Mouse (Mus musculus): ENCODE measurements around the gene Rbm20.
"Not testable (repeated sequence)": the region's sequence is repeated elsewhere in the genome, so short reads cannot be mapped to it uniquely, and the experiment has no call there.

The Rbm20 gene

GRCm38 (mm10) chr19:53676718-53677634 is at the start of gene Rbm20:
Gene Rbm20 (plus strand): TSS chr19:53677306.
- peak; percentile 62 to 78 for DNase-seq

- no peak for DNase-seq
Measured at GRCm38 (mm10) chr19:53638041-53638440, 39.1 kb upstream of the Rbm20 start.

DNA sequence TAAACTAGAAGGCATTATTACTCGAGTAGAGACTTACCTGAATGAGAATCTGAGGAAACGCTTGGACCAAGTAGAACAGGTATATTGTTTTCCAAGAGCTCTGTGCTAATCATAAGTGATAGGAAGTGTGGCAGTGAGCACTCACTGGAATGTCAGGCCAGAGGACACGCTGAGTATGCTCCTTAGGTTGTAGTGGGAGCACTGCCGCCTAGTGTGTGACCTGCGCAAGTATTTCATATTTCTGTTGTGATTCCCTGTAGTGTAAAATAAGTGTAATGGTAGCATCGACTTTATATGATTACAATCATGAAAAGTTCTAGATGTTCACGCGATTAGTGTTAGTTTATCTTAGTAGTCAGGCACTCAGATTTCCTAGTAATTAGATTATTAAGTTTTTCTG is 38.4 kb upstream of the Rbm20 start:
- DNase-seq: no peak

GRCm38 (mm10) chr19:53644020-53644595 is 33.0 kb upstream of the Rbm20 start:
- DNase-seq: no peak

DNA sequence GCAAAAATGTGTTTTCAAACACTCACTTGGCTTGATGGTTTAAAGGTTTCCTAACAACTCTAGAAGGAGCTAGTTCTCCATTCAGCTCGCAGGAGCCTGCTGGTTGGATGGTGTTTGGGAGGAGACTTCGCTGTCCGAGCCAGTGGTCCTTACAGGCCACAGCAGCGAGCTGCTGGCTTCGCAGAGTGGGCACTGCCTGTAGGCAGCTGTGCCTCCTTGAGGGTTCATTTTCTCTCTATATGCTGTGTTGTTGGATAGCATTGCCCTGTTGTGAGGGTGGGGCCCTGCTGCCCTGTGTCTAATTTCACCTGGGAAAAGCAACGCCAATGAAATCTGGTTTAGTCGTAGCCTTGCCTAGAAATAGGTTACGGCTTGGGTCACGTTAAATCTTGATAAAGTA is 29.8 kb upstream of the Rbm20 start:
- no peak for DNase-seq

DNA sequence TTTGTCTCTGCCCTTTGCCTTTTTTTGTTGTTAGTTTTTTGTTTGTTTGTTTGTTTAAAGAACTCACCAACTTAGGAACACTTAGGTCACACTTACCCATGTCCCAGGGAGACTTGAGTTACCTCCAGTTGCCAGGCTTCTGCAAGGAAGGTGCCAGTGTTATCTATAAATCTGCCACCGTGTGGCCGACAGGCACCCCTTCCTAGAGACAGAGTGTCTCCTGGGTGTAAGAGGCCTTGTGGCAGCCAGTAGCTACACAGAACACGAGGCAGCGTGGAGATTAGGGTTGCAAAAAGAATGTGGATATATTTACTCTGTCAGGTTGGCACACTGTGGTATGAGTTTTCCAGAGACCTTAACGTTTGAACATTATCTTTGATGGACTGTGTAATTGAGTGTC is 29.1 kb upstream of the Rbm20 start:
- DNase-seq: no peak

GRCm38 (mm10) chr19:53648802-53649236 is 28.3 kb upstream of the Rbm20 start:
- peak; percentile 79 to 84 for DNase-seq

DNA sequence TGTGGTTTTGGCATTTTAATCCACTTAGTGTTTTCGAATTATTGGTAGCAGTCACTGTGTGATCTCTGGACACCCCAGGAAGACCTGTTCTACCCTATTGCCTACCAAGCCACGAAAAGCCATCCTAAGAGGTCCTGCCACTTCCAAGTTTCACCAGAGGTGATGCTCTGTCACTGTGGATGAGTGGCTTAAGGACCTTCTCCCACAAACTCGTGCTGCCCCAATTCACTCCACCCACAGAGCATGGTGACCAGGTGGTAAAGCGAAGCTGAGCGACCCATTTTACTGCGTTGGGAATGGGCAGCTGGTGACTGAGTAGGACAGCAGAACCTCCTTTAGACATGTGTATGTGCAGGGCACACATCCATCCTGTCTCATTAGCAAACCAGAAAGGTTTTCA is 27.7 kb upstream of the Rbm20 start:
- DNase-seq: peak; percentile 43 to 58

DNA sequence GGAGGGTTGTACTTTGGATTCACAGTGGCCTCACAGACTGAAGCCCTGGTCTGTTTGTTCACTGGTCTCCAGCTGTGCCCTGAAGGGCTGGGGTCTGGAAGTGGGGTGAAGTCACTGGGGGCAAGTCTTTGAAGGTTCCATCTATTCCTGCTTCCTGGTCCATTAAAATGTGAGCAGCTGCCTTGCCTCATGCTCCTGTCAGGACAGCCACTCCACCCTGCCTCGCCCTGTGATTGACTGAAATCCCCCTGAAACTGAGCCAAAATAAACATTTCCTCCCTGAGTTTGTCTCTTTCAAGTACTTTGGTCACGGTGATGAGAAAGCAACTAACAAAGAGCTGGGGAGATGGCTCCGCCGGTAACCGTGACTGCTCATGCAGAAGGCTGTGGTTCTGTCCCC is 27.3 kb upstream of the Rbm20 start:
- peak; percentile 49 to 66 for DNase-seq

- DNase-seq: no peak
Measured at GRCm38 (mm10) chr19:53650921-53651320, 26.2 kb upstream of the Rbm20 start.

DNA sequence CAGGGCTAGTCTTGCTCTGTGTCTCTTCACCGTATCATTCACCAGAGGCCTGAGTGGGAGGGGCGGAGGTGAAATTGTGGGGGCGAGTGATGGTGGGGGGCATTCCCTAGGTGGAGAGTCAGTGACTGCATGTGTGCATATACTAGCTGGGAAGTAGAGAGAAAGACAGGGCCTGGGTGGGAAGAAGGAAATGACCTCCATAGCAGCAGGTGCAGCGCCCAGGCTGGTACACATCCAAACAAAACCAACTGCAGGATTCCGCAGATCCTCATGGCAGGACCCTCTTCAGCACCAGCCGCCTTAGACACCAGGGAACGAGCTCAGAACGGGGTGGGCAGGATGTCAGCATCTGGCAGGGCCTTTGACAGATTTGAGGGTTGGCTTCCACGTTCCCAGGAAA is 24.8 kb upstream of the Rbm20 start:
- DNase-seq: no peak

DNA sequence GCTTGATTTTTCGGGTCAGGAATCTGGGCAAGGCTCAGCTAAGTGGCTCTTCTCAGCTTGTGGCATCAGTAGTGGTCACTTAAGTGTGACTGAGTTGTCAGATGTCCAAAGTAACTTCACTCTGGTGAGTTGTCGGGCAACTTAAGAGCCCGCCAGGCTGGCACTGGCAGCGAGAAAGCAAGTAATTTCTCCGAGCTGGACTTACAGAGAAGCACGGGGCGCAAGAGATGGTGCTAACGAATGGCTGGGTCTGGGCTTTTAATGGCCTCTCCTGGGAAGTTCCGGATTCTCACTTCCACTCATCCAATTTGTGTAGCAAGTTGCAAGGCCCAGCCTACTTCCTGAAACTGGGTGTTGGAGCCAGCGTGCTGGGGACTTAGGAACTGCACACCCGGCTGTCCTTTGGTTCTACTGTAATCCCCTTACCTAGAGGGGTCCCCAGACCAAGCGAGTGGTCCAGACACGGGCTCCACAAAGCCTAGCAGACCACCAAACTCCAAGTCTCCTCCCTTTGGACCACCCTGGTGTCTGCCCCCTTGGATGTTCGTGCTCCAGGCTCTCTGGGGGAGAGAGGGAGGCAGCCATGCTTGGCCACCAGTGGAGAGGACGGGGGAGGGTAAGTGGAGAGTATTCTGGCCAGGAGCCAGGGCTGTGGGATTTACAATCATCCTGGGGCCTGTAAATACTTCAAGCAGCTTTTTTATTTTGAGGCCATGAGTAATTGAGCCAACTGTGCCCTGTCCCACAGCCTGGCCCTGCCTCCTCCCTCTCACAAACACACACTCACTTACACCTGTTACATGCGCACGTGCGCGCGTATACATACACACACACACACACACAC is 23.3 kb upstream of the Rbm20 start:
- DNase-seq: peak; percentile 88 to 93

- DNase-seq: not testable (repeated sequence)
Measured at GRCm38 (mm10) chr19:53656443-53656842, 20.7 kb upstream of the Rbm20 start.

DNA sequence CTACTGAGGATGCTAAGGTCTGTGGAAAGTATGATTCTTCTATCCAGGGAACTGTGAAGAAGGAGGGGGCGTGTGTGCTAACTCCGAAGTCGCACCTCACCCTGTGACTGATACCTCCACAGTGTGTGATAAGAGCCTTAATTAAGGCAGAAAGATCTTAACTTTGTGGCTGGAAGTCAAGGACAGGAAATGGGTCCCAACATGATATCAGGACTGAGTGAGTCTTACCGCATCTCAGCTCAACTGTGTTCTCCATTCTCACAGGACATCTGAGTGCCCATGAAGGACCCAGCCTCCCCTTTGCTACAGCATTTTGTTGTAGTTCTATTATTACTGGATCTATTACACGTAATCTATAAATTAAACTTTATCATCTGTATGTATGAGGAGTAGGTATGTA is 19.7 kb upstream of the Rbm20 start:
- DNase-seq: no peak

DNA sequence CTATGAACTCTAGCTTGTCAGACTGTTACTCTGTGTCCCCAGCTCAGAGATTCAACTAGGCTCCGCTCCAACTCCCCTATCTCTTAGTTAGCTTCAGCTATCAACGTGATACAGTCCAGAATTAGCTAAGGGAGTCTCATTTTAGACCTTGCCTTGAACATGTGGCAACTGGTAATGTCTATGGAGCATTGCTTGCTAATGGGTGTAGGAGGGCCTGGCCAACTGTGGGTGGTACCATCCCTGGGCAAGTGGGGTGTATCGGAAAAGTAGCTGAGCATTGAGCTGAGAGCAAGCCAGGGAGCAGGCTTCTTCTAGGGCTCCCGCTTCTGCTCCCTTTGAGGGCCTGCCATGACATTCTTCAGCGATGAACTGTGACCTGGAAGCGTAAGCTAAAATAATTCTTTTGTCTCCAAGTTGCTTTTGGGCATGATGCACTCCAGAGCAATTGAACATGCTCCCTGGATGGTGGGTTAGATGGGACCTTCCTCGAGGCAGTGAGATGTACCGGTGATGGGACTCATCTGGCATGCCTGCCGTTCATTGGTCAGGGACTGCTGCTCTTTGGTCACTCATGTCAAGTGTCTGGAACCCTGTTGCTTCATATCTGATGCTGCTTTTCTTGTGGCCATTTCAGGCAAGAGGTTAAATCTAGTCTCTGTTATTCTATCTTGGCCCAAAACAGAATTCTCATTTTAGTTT is 16.2 kb upstream of the Rbm20 start:
- DNase-seq: no peak

DNA sequence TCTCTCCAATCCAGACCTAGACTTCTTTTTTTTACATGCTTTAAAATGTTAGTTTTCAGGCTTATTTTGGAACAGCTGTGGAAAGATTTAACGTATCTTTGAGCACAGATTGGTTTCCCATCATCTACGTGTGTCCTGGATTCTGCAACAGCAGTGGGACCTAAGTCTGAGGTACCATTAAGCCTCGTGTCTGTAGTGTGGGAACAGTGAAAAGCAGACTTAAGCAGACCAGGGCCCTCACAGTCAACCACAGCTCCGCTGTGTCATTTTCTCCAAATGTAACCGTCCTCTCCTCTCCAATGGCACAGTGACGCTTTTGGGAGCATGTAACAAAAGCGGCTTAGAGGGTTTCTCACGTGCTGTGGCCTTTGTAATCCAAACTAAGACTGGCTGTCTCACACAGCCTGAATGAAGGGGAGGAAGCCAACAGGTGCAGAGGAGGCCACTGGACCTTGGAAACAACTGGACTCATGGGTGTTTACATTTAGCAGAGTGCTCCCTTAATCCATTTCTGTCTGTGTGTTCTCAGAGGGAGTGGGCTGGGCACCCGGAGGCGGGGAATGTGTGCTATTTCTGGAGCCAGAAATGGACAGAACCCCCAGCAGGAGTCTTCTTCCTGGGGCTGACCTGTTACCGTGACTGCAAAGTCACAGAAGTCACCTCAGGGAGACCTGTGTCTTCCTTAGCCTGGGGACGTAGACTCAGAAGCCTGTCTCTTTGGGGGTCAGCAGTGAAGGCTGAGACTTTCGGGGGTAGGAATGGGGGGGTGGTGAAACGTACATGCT is 15.0 kb upstream of the Rbm20 start:
- no peak for DNase-seq

- no peak for DNase-seq
Measured at GRCm38 (mm10) chr19:53664831-53665230, 12.3 kb upstream of the Rbm20 start.

DNA sequence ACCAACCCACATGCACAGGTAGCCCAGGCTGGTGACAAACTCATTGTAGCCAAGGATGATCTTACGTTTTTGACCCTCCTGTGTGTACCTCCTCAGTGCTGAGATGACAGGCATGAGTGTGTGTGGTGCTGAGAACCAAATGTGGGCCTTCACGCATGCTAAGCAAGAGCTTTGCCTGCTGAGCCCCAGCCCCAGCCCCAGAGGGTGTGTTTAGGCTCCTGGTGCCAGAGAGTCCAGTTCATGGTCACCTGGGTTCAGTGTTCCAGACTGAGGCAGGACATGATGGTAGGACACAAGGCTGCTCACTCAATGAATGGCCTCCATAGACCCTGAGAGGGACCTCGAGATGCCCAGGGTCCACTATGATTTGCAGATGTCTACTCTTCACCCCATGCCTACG is 11.7 kb upstream of the Rbm20 start:
- no peak for DNase-seq

- no peak for DNase-seq
Measured at GRCm38 (mm10) chr19:53666708-53667107, 10.4 kb upstream of the Rbm20 start.

DNA sequence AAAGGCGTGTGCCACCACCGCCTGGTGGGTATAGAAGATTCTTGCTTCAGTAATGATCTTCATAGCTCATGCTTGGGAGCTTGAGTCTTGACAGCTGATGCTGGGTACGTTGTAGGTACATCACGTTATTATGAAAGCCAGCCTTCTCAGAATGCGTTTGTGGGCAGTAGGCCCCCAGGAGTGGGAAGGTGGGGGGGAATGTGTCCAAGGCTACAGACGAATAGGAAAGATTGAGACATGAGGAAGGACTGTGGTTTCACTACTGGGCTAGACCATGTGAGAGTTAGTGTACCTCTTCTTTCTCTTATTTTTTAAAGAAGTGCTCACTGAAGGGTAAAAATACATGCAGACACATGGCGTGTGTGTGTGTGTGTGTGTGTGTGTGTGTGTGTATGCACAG is 8.3 kb upstream of the Rbm20 start:
- no peak for DNase-seq

DNA sequence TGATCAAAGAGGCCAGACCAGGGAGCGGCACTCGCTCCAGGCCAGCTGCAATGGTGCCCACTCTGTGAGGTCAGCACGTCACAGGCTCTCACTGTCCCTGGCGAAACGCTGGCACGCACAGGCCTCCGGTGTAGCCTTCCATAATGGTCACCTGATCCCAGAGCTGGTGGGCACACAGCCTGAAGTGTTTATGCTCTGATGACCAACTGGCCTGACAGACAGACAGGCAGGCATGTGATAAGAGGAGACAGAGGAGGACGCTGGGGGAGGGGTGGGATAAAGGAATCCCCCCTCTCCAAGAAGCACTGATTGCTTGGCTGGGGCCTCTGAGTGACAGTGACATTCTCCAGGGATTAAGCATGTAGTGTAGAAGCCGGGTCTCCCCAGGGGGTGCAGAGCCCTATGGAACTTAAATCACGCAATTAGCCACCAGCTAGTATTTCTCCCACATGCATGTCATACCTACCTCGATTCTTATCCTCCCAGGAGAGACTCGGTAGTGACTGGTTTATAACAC is 6.4 kb upstream of the Rbm20 start:
- no peak for DNase-seq

GRCm38 (mm10) chr19:53671432-53671831 is 5.7 kb upstream of the Rbm20 start:
- no peak for DNase-seq

All from kidney, postnatal 4 days (tissue).